Comparison of ENCODE assay signal across 14 mouse cellular contexts in the genomic region with DNA sequence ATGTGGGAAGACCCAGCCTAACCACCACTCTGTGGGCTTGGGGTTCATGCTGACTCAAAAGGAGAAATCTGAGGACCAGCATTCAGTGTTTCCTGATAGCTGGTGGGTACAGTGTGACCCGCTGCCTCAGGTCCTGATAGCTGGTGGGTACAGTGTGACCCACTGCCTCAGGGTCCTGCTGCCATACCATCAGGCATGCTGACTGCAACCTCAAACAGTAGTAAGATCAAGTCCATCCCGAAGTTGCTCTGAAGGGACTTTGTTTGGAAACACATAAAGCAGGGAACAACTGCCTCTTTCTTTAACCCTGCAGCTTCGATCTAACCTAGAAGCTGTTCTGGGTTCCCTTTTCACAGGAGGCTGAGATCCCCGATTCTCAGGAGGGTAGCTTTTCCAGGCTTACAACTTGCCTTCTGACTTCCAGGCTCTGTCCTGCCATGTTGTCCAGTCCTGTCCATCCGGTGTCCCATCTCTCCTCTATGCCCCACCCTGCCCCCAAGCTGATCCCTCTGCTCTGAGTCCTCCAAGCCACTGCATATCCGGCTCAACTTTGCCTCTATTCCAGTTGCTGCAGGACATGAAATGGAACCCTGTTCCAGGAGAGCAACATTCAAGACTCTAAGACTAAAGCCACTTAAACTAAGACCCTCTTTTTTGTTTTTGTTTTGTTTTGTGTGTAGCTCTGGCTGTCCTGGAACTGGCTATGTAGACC. TPM values are rescaled to one million over a fixed set of nuclear protein-coding genes. Genes with fewer than 3 reads are reported as not detected.
DNase-seq lines count a peak whose midpoint lies in the region; ATAC-seq and TF ChIP-seq lines count a peak whose summit lies in the region.
"Had no signal": no experiment of that assay in that cellular context is flagged by ENCODE, and none has a peak within 500 bp of the region (broad histone marks: within the 10 kb centered on the region; RNA-seq: fewer than 3 reads in every experiment).

No protein-coding gene starts in this region.

- peak overlapping the region; percentile 85 for H3K27ac ChIP-seq in gastrocnemius, adult 2 months
- H3K27ac ChIP-seq in intestine, embryonic 15.5 days, result peak overlapping the region; percentile 93

- no peak for ATAC-seq in megakaryocyte, adult 5-6 weeks (ENCODE audit: poor library complexity, severe bottlenecking)
- ATAC-seq in intestine, embryonic 15.5 days, result no peak

- no peak for TF ChIP-seq CTCF in gastrocnemius, adult 2 months (IDR thresholded peaks at IDR 0.05)

- no peak overlapping the region for H3K4me2 ChIP-seq in intestine, embryonic 15.5 days (replicated peaks)

- H3K4me1 ChIP-seq in megakaryocyte, embryonic 14.5 days, result peaks cover 92% of the 10 kb centered on the region
- peaks cover 23% of the 10 kb centered on the region for H3K4me1 ChIP-seq in intestine, embryonic 15.5 days (replicated peaks)

- peaks cover 50% of the 10 kb centered on the region for H3K36me3 ChIP-seq in megakaryocyte, embryonic 14.5 days (replicated peaks; ENCODE audit: low read length)
- no peaks in the 10 kb centered on the region for H3K36me3 ChIP-seq in intestine, embryonic 15.5 days

- no peaks in the 10 kb centered on the region for H3K27me3 ChIP-seq in megakaryocyte, embryonic 14.5 days (replicated peaks)
- no peaks in the 10 kb centered on the region for H3K27me3 ChIP-seq in intestine, embryonic 15.5 days (replicated peaks)
- H3K27me3 ChIP-seq: liver, embryonic 15.5 days had no signal

- H3K9ac ChIP-seq in intestine, embryonic 15.5 days, result no peak overlapping the region; the same call in 1 of the 2 replicates

- H3K4me3 ChIP-seq in gastrocnemius, adult 2 months, result no peak overlapping the region
- H3K4me3 ChIP-seq in megakaryocyte, embryonic 14.5 days (replicated peaks), result peak overlapping the region; percentile 67
- no peak overlapping the region for H3K4me3 ChIP-seq in intestine, embryonic 15.5 days (replicated peaks)

- intact Hi-C loops in gastrocnemius, adult 2 months (cut with DNase I), result no loop called here

- WGBS in intestine, embryonic 15.5 days, result 84% methylated on average over 6 of the region's 6 CpGs

- no peak for DNase-seq in gastrocnemius, adult 2 months
- DNase-seq in gastrocnemius, postnatal 25 days, result no peak
- no peak for DNase-seq in right cerebral cortex, postnatal 14 days
- no peak for DNase-seq in kidney, postnatal 10 days
- DNase-seq: adrenal gland, adult 8-10 months; kidney, adult 11 months; lung, postnatal 4 days; thymus, postnatal 36 days had no signal

- no peaks in the 10 kb centered on the region for H3K9me3 ChIP-seq in megakaryocyte, embryonic 14.5 days
- H3K9me3 ChIP-seq in intestine, embryonic 15.5 days, result no peaks in the 10 kb centered on the region
- H3K9me3 ChIP-seq: liver, embryonic 15.5 days had no signal

RNA-seq across cellular contexts. Expression of a gene that starts 7.0 kb away (rescaled TPM):
- 10 to 100 TPM; 26.5 to 30.2 TPM for total RNA-seq in gastrocnemius, adult 2 months (2021)
- total RNA-seq in gastrocnemius, postnatal 25 days (2021), result 10 to 100 TPM; 20.4 to 23.3 TPM
- 39.1 and 72.4 TPM in 2 replicates for polyA plus RNA-seq in megakaryocyte, embryonic 14.5 days (2012; ENCODE audit: insufficient read depth, low replicate concordance)
- total RNA-seq in megakaryocyte, adult 5-6 weeks (2015), result 5.6 and 6.0 TPM in 2 replicates
- 48.1 and 50.6 TPM in 2 replicates for total RNA-seq in megakaryocyte, adult 5-6 weeks (2017)
- 58.3 and 59.2 TPM in 2 replicates for polyA plus RNA-seq in intestine, embryonic 15.5 days (2015; fragmentation: Nextera tagmentation; extraction: Ambion mirVana)

RNA-seq across cellular contexts. Expression of a gene that starts 8.8 kb away (rescaled TPM):
- not detected for total RNA-seq in gastrocnemius, adult 2 months (2021)
- total RNA-seq in gastrocnemius, postnatal 25 days (2021), result not detected
- polyA plus RNA-seq in megakaryocyte, embryonic 14.5 days (2012; ENCODE audit: insufficient read depth, low replicate concordance), result 4.2 TPM in 1 of 2 replicates, not detected in the other
- total RNA-seq in megakaryocyte, adult 5-6 weeks (2015), result 0.54 and 1.6 TPM in 2 replicates
- total RNA-seq in megakaryocyte, adult 5-6 weeks (2017), result not detected in 2 replicates
- 0.43 and 1.5 TPM in 2 replicates for polyA plus RNA-seq in intestine, embryonic 15.5 days (2015; fragmentation: Nextera tagmentation; extraction: Ambion mirVana)
- polyA plus RNA-seq: liver, embryonic 15.5 days; midbrain, postnatal 0 days; neural tube, embryonic 14.5 days had no signal

RNA-seq across cellular contexts. Expression of a gene that starts 9.7 kb away (rescaled TPM):
- 1 to 10 TPM in 1 of 2 experiments, not detected in 1; 2.4 TPM for total RNA-seq in gastrocnemius, adult 2 months (2021)
- 1 to 10 TPM; 2.4 to 8.7 TPM for total RNA-seq in gastrocnemius, postnatal 25 days (2021)
- polyA plus RNA-seq in megakaryocyte, embryonic 14.5 days (2012; ENCODE audit: insufficient read depth, low replicate concordance), result 15.8 and 94.8 TPM in 2 replicates
- 40.7 and 62.5 TPM in 2 replicates for total RNA-seq in megakaryocyte, adult 5-6 weeks (2015)
- 25.5 and 67.0 TPM in 2 replicates for total RNA-seq in megakaryocyte, adult 5-6 weeks (2017)
- 48.4 and 52.6 TPM in 2 replicates for polyA plus RNA-seq in intestine, embryonic 15.5 days (2015; fragmentation: Nextera tagmentation; extraction: Ambion mirVana)
- total RNA-seq: midbrain, postnatal 0 days had no signal

RNA-seq across cellular contexts. Expression of a gene that starts 13.4 kb away (rescaled TPM):
- total RNA-seq in gastrocnemius, adult 2 months (2021), result 10 to 100 TPM; 19.4 to 21.7 TPM
- total RNA-seq in gastrocnemius, postnatal 25 days (2021), result 10 to 100 TPM; 15.9 to 17.5 TPM
- 164 and 252 TPM in 2 replicates for polyA plus RNA-seq in megakaryocyte, embryonic 14.5 days (2012; ENCODE audit: insufficient read depth, low replicate concordance)
- 15.4 TPM in 1 of 2 replicates, not detected in the other for total RNA-seq in megakaryocyte, adult 5-6 weeks (2015)
- total RNA-seq in megakaryocyte, adult 5-6 weeks (2017), result 45.4 TPM in 1 of 2 replicates, not detected in the other
- polyA plus RNA-seq in intestine, embryonic 15.5 days (2015; fragmentation: Nextera tagmentation; extraction: Ambion mirVana), result 41.5 and 51.1 TPM in 2 replicates

RNA-seq across cellular contexts. Expression of a gene that starts 13.5 kb away (rescaled TPM):
- under 1 TPM; 0.14 to 0.61 TPM for total RNA-seq in gastrocnemius, adult 2 months (2021)
- total RNA-seq in gastrocnemius, postnatal 25 days (2021), result under 1 TPM; 0.77 to 0.86 TPM
- polyA plus RNA-seq in megakaryocyte, embryonic 14.5 days (2012; ENCODE audit: insufficient read depth, low replicate concordance), result 0.68 and 3.9 TPM in 2 replicates
- 0.20 and 1.8 TPM in 2 replicates for total RNA-seq in megakaryocyte, adult 5-6 weeks (2015)
- total RNA-seq in megakaryocyte, adult 5-6 weeks (2017), result 2.4 and 3.0 TPM in 2 replicates
- 4.3 and 5.0 TPM in 2 replicates for polyA plus RNA-seq in intestine, embryonic 15.5 days (2015; fragmentation: Nextera tagmentation; extraction: Ambion mirVana)
